Mouse (Mus musculus) midbrain, embryonic 10.5 days (tissue): Measurements from ENCODE around the gene Ptprh. TPM values are rescaled to one million over a fixed set of nuclear protein-coding genes. Genes with fewer than 3 reads are reported as not detected.
A peak's percentile ranks its signal among the peaks of the same experiment; 100 is the strongest.
"Not testable (repeated sequence)": the region's sequence is repeated elsewhere in the genome, so short reads cannot be mapped to it uniquely, and the experiment has no call there.

Experiments
- DNase-seq: peaks from one replicate; pipeline ENCODE4 v3.0.0-alpha.2; 2017; ENCODE audit warnings: low spot score
- H3K27ac ChIP-seq: fragments of 300-500 bp; sonication (generic); replicated peaks from 2 replicates; pipeline ENCODE4 v1.5.1; 2016; ENCODE audit warnings: mild to moderate bottlenecking
- H3K27me3 ChIP-seq: fragments of 300-500 bp; sonication (generic); 2 replicates; pipeline ENCODE4 v1.6.1; 2016; ENCODE audit warnings: low read depth, mild to moderate bottlenecking; ENCODE audit not compliant: poor library complexity, severe bottlenecking
- H3K36me3 ChIP-seq: fragments of 300-500 bp; sonication (generic); 2 replicates; pipeline ENCODE4 v1.6.1; 2016; ENCODE audit warnings: mild to moderate bottlenecking, moderate library complexity
- H3K4me1 ChIP-seq: fragments of 300-500 bp; sonication (generic); 2 replicates; pipeline ENCODE4 v1.6.1; 2016
- H3K4me3 ChIP-seq: fragments of 300-500 bp; sonication (generic); 2 replicates; pipeline ENCODE4 v1.5.1; 2016; ENCODE audit warnings: mild to moderate bottlenecking, moderate library complexity
- H3K9me3 ChIP-seq: fragments of 300-500 bp; sonication (generic); replicated peaks from 2 replicates; pipeline ENCODE4 v1.6.1; 2016; ENCODE audit warnings: mild to moderate bottlenecking
- WGBS: fragments of 180-500 bp; shearing (Covaris S2); methylation state at CpG from one replicate; pipeline ENCODE4 v1.1.7; 2016; 5-methylcytosine and 5-hydroxymethylcytosine counted together
- polyA plus RNA-seq: library from polyadenylated mRNA; unstranded; fragments of >200 nt; fragmentation: Nextera tagmentation; extraction: Ambion mirVana; gene quantifications from 2 replicates; pipeline ENCODE4 v1.2.1, GENCODE M21; 2016

Ptprh gene
- polyA plus RNA-seq, 1 experiment from 2014 or later = not detected

DNA sequence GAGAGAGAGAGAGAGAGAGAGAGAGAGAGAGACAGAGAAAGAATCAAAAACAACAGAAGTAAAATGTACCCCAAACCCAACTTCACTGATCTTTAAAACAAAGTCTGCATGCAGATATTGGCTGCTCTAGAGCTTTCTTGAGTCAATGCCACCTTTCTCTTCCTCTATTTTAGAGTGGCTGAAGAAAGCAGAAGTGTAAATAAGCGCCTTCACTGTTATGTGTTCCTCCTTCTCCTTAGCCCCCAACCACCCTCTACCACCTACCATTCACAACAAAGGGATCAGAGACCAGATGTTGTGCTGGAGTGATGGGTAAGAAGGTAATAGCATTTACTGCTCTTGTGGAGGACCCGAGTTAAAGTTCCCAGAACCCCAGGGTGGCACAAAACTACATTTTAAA is 31.5 kb downstream of the Ptprh start:
- not testable (repeated sequence) for H3K27ac ChIP-seq, H3K4me3 ChIP-seq, H3K36me3 ChIP-seq, DNase-seq, H3K4me1 ChIP-seq, H3K27me3 ChIP-seq, H3K9me3 ChIP-seq
- WGBS = 73% methylated on average over 2 of the region's 2 CpGs

DNA sequence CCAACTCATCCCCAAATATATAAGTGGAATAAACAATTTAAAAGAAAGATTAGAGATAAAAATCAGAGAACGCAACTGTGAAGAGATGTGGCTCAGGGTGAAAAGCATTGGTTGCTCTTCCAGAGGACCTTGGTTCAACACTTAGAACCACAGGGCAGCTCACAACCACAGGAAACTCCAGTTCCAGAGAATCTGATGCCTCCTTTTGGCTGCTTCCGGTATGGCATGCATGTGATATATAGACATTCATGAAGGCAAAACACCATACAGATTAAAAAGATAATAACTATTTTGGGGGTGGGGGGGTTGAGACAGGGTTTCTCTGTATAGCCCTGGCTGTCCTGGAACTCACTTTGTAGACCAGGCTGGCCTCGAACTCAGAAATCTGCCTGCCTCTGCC is 41.2 kb downstream of the Ptprh start:
- Histone ChIP-seq H3K27me3 (no peaks in the 10 kb centered on the region), H3K27ac (no peak overlapping the region), H3K4me3 (no peak overlapping the region), H3K9me3 (no peaks in the 10 kb centered on the region), H3K4me1 (no peaks in the 10 kb centered on the region), H3K36me3 (no peaks in the 10 kb centered on the region)
- 88% methylated on average over 3 of the region's 3 CpGs for WGBS
- no peak for DNase-seq

DNA sequence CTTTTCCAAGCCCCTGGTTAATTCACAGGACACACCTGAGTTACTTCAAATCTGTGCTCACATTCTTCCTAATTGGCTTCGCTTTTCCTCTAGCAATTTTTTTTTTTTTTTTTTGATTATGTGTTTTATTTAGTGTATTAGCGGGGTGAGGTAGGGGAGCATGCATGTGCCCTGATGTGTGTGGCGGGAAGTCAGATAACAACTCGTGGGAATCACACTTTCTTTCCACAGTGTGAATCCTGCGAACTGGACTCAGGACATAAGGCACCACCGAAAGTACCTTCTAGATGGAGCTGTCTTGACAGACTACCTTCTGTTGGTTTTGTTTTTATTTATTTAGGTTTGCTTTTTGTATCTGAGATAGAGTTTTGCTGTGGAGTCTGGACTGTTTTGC is 46.7 kb downstream of the Ptprh start:
- no peaks in the 10 kb centered on the region for H3K9me3 ChIP-seq
- no peak overlapping the region for H3K27ac ChIP-seq
- no peak for DNase-seq
- H3K4me1 ChIP-seq = peaks cover 12% of the 10 kb centered on the region
- no peak overlapping the region for H3K4me3 ChIP-seq
- H3K36me3 ChIP-seq = no peaks in the 10 kb centered on the region
- 65% methylated on average over 6 of the region's 6 CpGs for WGBS
- H3K27me3 ChIP-seq = peaks cover 8% of the 10 kb centered on the region; the same call in 1 of the 2 replicates

DNA sequence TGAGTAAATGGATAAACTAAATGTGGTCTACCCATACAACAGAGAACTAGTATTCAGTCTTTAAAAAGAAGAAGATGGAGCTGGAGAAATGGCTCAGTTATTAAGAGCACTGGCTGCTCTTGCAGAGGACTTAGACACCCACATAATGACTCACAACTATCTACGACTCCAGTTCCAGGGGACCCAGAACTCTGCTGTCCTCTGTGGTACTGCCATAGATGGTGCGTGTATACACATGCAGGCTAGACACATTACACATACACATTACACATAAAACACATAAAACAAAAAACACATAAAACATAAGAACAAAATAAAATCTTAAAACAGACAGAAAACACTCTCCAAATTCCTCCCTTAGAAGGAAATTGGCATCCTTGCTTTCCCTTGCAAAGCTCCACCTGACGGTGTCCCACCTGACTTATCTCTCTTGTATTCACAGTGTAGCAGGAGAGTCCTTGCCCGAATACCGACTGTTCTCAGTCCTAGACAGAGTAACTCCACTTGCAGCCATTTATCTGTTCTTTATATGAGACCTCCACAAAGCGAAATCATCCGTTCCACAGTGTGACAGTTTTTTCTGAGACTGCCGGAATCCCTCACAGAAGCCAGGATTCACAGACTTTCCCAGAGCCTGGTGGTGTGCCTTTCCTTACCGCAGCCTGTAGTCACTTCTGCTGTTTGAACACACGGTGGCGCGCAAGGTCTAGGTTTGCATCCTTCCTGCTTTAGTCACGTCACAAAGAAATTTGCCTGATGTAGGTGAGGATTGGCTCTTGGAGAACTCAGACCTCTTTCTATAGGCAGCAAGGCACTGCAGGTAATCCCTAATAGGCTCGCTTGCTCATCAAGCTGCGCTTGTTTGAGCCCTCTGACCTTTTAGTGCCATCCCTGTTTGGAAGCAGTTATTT is 47.3 kb downstream of the Ptprh start:
- WGBS = 25% methylated on average over 15 of the region's 15 CpGs
- peaks cover 8% of the 10 kb centered on the region; the same call in 1 of the 2 replicates for H3K27me3 ChIP-seq
- H3K4me1 ChIP-seq = peaks cover 12% of the 10 kb centered on the region
- no peaks in the 10 kb centered on the region for H3K36me3 ChIP-seq
- H3K4me3 ChIP-seq = no peak overlapping the region
- peak; percentile 82 for DNase-seq
- H3K9me3 ChIP-seq = no peaks in the 10 kb centered on the region
- H3K27ac ChIP-seq = no peak overlapping the region

DNA sequence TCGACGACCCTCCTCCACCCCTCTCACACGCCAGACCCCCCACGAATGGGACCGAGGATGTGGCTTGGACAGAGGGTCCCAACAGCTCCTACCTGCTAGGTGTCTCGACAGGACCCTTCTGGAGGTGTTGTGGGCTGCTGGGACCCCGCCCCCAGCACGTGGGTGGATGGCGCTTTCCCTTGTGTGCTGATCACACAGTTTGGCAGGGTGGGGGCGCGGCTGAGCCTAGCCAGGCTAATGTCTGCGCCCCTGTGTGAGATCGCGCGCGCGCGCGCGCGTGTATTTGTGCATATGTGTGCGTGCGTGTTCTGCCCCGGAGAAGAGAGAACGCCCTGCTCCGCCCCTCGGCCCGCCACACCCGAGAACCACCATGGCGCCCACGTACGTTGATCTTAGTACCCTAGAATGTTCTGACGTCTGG is 56.6 kb downstream of the Ptprh start, which contains the start of gene Syt5:
Syt5 (minus strand) TSS at position 321 of the 421 bp plus-strand sequence.
- peak; percentile 40 for DNase-seq
- H3K4me3 ChIP-seq = peak within 1 kb of the TSS; percentile 59
- WGBS = 11% methylated on average over 33 of the region's 33 CpGs
- peak within 1 kb of the TSS; percentile 82 for H3K27ac ChIP-seq
- H3K27me3 ChIP-seq = peaks cover 23% of the 10 kb centered on the region
- H3K4me1 ChIP-seq = peaks cover 22% of the 10 kb centered on the region
- H3K36me3 ChIP-seq = no peaks in the 10 kb centered on the region
- H3K9me3 ChIP-seq = no peaks in the 10 kb centered on the region

DNA sequence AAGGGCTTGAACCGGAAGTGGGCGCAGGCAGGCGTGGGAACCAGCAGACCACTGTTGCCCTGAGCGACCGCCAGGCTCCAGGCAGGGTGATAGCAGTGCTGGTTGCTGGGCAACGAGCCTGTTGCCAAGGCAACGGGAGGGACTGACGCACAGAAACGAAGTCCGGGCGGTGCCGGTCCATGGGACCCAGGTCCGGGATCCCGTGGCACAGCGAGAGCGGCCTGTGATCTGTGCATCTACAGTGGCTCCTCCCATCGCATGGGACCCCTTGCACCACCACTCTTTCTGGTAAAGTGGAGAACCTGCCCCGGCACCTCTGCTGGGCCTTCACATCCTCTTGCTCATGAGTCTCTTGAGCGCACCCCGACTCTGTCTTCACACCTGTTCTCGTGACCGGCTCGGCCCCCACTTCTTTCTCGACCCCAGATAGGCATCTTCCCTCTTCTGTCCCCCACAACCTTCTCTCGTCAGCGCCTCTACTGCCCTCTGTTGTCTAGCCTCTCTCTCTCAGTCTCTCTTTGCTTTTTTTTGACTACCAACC is 57.2 kb downstream of the Ptprh start:
- WGBS = 2% methylated on average over 26 of the region's 26 CpGs
- Histone ChIP-seq H3K9me3 (no peaks in the 10 kb centered on the region), H3K4me3 (peak overlapping the region; percentile 59), H3K27ac (peak overlapping the region; percentile 82), H3K4me1 (peaks cover 22% of the 10 kb centered on the region), H3K27me3 (peaks cover 23% of the 10 kb centered on the region), H3K36me3 (no peaks in the 10 kb centered on the region)
- DNase-seq = peak; percentile 93

DNA sequence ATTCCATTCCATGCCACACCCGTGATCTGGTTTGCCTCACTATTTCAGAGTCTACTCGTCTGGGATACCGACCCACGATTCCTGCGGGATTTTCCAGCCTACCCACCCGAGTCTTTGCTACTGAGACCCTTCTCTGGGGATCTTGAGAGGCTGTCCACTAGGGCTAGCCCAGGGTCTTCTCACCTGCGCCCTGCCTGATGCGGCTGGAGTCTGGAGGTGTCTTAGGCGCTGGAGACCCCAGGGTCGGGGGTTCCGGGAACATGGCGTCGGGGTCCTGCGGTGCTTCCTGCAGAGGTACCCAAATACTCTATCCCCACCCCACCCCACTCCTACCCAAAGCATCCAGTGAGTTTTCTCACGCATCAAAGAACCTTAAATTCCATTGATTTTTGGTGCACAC is 57.8 kb downstream of the Ptprh start:
- no peak for DNase-seq
- H3K4me1 ChIP-seq = peaks cover 22% of the 10 kb centered on the region
- peak overlapping the region; percentile 59 for H3K4me3 ChIP-seq
- H3K27ac ChIP-seq = peak overlapping the region; percentile 82
- H3K9me3 ChIP-seq = no peaks in the 10 kb centered on the region
- H3K27me3 ChIP-seq = peaks cover 23% of the 10 kb centered on the region
- no peaks in the 10 kb centered on the region for H3K36me3 ChIP-seq
- WGBS = 73% methylated on average over 15 of the region's 15 CpGs

DNA sequence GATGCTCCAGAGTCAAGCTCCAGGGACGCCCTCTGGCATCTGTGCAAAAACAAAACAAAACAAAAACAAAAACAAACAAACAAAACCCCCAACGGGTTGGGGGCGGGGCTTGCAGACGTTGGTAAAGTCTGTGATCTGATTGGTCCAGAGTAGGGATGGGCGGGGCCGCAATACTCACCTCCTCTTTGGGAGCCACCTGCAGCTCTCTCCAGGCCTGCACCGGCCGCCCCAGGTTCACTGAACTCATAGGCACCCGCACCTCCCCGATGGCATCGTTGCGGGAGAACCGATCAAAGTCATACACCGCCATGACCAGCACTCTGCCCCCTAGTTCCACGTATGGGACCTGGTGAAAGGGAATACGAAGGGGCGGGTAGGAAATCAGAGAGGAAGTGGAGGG is 61.8 kb downstream of the Ptprh start:
- DNase-seq = no peak
- Histone ChIP-seq H3K4me1 (peaks cover 16% of the 10 kb centered on the region), H3K9me3 (no peaks in the 10 kb centered on the region), H3K4me3 (no peak overlapping the region), H3K27ac (no peak overlapping the region), H3K36me3 (no peaks in the 10 kb centered on the region), H3K27me3 (peaks cover 8% of the 10 kb centered on the region; the same call in 1 of the 2 replicates)
- 38% methylated on average over 17 of the region's 17 CpGs for WGBS

DNA sequence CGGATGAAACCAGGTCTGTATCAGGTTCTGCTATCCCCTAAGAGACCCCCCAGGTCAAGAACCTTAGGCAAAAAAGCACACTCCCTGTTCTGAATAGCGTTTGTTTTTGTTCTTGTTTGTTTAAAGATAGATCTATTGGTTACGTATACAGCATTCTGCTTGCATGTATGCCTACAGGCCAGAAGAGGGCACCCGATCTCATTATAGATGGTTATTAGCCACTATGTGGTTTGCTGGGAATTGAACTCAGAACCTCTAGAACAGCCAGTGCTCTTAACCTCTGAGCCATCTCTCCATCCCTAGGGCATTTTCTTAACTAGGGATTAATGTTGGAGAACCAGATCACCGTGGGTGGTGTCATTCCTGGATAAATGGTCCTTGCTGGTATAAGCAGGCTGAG is 62.5 kb downstream of the Ptprh start:
- DNase-seq = no peak
- 72% methylated on average over 5 of the region's 5 CpGs for WGBS
- H3K9me3 ChIP-seq = no peaks in the 10 kb centered on the region
- H3K4me1 ChIP-seq = peaks cover 9% of the 10 kb centered on the region
- 0 out of 2 replicates have a peak, but pooled peaks cover 5% of the 10 kb centered on the region for H3K27me3 ChIP-seq
- no peaks in the 10 kb centered on the region for H3K36me3 ChIP-seq
- H3K4me3 ChIP-seq = no peak overlapping the region
- no peak overlapping the region for H3K27ac ChIP-seq

DNA sequence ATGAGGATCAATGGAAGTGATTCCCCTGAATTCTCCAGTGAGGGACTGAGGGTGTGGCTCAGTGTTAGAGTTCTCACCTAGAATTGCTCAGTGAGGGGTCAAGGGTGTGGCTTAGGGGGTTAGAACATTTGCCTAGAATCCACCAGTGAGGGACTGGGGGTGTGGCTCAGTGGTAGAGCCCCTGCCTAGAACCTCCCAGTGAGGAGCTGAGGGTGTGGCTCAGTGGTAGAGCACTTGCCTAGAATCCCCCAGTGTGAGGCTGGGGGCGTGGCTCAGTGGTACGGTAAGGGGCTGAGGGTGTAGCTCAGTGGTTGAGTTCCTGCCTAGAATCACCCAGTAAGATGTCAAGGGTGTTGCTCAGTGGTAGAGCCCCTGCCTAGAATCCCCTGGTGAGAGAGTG is 64.8 kb downstream of the Ptprh start:
- Histone ChIP-seq H3K27ac (no peak overlapping the region), H3K4me1 (no peaks in the 10 kb centered on the region), H3K4me3 (no peak overlapping the region), H3K27me3 (0 out of 2 replicates have a peak, but pooled peaks cover 5% of the 10 kb centered on the region), H3K9me3 (no peaks in the 10 kb centered on the region), H3K36me3 (no peaks in the 10 kb centered on the region)
- 84% methylated on average over 2 of the region's 2 CpGs for WGBS
- no peak for DNase-seq

DNA sequence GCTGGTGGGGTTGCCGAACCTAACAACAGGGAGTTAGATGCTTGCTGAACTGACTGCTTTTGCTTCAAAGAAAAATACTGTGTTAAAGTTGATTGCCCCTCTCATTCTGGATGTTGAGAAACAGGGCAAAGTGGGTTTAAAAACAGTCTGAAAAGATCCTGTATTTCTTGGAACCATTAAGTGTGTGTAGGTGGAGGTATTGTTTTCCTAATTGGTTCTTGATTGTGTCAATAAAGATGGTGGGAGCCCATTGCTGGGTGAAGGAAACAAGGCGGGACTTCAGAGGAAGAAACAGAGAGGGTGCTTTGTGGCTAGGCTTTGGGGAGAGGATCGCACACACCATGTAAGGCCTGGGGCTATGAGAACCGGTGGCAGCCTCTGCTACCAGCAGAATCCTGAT is 66.7 kb downstream of the Ptprh start:
- WGBS = 67% methylated on average over 4 of the region's 4 CpGs
- no peaks in the 10 kb centered on the region for H3K27me3 ChIP-seq

DNA sequence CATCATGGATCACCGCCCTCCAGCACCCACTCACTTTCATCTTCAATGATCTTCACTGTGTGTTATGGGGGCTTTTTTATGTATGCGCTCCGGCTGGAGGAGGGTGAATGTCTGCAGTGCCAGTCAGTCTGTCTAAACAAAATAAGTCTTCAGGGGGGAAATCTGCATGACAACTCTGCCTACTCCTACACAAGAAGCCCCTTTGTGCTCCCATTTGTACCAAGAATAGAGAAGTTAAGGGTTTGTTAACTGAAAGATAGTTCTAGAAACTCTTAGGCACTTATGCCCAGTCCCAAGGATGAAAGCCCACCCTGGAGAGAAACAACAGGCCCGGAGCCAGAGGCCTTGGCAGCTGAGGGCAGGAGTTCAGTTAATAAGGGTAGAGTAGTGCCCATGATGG is 67.5 kb downstream of the Ptprh start:
- H3K36me3 ChIP-seq = no peaks in the 10 kb centered on the region
- no peak overlapping the region for H3K4me3 ChIP-seq
- DNase-seq = no peak
- peaks cover 14% of the 10 kb centered on the region for H3K4me1 ChIP-seq
- H3K27me3 ChIP-seq = no peaks in the 10 kb centered on the region; the same call in 1 of the 2 replicates
- no peaks in the 10 kb centered on the region for H3K9me3 ChIP-seq
- 94% methylated on average over 4 of the region's 4 CpGs for WGBS
- H3K27ac ChIP-seq = no peak overlapping the region

More for the DNA sequence above, 66.7 kb downstream of the Ptprh start:
- DNase-seq = no peak
- H3K4me3 ChIP-seq = no peak overlapping the region
- H3K4me1 ChIP-seq = peaks cover 6% of the 10 kb centered on the region
- no peaks in the 10 kb centered on the region for H3K9me3 ChIP-seq
- no peak overlapping the region for H3K27ac ChIP-seq
- no peaks in the 10 kb centered on the region for H3K36me3 ChIP-seq
